Mouse (Mus musculus): ENCODE data around the gene Edn2.

DNA sequence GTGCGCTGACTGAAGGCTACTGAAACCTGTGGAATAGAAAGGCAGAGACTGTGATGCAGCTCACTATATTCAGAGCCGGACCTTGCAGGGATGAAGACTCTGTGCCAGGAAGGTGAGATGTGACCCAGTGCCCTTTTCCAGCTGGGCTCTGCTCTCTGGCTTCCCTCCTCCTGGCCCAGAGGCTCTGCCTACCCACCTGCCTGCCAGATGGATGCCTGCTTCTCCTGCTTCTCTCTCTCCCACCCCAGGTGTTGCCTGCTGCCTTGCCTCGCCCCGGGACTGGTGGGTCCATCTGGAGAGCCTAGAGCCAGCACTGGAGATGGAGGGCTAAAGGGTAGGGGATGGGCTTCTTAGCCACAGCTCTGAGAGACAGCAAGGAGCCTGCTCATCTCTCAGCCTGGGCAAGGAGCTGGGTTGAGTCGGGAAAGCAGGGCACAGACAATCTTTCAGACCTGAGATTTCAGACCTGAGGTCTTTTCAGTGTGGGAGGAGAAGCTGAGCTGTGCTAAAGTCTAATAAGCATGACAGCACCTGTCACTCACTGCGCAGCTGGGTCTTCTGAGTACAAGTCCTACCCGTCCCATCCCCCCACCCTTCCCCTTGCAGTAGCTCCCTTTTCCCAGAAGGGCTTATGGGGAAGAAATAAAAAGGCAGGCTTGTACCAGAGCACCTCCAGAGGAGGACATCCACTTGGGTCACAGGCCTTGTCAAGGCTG is 39.7 kb downstream of the Edn2 start:
- TF ChIP-seq CTCF (IDR thresholded peaks at IDR 0.05; ENCODE audit: low read depth) (no peak), EP300 (IDR thresholded peaks at IDR 0.05; ENCODE audit: low read depth) (no peak)

Data from liver, embryonic 14.5 days (tissue).